Mouse (Mus musculus): ENCODE data around the gene Ica1. TPM values are rescaled to one million over a fixed set of nuclear protein-coding genes. Genes with fewer than 3 reads are reported as not detected.
A peak's percentile ranks its signal among the peaks of the same experiment; 100 is the strongest.

The Ica1 gene
- 10 to 100 TPM; 54.8 to 63.2 (median 57.9) TPM for total RNA-seq (2022)

DNA sequence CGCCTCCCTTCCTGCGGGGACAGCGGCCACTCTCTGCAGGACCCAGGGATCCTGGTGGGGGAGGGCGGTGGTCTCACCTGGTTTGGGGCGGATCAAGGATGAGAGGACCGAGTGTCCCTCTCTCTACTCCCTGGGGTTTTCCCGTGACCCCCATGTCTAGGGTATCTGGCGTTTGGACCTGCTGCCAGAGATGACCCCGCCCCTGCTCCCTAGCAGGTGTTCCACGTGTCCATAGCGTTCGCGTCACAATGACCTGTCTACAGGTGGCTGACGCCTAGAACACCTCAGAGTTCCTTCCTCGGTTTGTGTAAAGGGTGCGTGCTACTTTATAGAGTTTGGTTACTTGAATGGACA, at the start of gene Ica1:
Ica1 (minus strand) TSS at position 193 of the 354 bp plus-strand sequence.
- no peak for DNase-seq (ENCODE audit: low spot score in 2 of 2)

DNA sequence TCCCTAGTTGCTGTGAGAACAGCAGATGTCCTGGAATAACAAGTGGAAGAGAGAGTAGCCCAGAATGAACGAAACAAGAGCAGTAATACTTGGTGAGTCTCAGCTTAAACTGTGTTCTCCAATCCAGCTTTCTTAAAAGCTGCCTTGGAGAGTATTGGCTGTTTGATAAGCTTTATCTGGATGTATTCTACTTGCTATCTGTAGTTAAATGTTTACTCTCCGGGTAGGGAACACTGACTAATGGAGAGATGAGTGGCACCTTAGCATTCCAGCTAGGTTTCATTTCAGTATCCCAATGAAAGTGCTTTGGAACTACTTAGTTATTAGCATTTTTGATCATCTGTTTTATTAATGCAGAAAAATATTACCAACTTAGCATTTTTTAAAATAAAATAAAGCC, 41.6 kb upstream of the Ica1 start:
- no peak for DNase-seq (ENCODE audit: low spot score in 2 of 2)

DNA sequence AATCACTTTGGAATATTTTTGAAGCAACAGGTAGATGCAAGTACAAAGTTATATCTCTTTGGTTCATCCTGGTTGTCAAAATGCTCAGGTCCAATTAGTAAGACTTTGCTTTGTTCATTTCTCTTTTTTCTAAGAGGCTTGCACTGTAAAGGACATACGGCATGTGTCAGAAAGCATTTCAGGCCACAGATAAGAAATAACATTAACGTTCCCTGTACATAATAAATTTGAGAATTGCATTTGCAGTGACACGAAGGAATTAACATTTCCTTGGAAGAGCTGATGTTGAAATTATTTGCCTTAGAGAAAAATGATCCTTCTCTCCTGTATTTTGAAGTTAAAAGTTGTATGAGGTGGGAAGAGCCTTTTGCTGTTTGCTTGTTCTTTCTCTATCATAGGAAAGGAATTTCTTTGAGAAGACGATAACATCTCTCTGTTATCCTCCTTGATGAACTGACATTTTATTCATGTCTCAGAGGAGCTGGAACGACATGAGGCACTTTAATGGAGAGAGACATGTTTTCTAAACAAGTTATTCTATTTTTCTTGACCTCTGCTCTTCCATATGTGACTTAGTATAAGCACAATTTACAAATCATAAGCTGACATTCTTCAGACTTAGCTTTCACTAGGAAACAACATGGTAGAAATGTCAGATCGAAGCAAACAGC, 36.2 kb upstream of the Ica1 start:
- no peak for DNase-seq (ENCODE audit: low spot score in 2 of 2)

DNA sequence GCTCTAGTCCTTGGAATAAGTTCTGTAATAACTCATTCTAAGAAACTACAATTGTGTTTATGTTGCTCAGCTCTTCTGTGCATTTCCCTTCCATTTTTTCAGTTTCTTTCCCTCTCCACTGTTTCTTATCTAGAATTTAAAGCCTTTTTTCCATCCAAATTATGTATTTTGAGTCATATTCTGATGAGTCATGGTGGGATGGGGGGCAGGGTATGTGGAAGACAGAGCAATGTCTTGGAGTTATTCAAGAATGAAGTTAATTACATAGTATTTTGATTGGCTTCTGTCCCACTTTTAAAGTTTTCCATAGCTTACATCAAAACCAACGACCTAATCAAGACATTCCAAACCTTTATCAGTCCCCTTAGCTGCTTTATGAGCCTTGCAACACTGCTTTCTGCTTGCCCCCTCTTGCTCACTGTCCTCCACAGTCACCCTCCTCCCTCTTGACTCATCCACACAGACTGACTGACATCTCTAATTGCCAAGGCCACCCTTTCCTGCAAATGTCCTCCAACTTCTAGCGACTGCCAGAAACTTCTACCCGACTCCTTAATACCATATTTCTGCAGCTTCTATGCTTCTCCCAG, 24.4 kb upstream of the Ica1 start:
- no peak for DNase-seq (ENCODE audit: low spot score in 2 of 2)

DNA sequence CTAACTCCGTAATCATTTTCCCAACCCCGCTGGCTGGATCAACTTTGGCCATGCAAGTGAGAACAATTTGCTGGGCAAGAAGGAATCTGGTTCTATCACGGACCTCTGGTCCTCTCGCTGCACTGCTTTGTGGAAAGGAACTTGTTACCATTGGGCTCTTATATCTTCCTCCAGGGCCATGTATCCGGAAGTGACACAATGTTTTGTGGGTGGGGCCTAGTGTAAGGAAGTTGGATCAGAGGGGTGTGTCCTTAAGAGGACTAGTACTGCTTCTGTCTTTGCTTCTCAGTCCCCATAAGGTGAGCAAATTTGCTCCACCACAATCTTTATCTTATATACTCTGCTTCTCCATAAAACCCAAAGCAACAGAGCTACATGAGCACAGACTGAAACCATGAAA, 14.1 kb upstream of the Ica1 start:
- DNase-seq (ENCODE audit: low spot score in 2 of 2) = no peak

DNA sequence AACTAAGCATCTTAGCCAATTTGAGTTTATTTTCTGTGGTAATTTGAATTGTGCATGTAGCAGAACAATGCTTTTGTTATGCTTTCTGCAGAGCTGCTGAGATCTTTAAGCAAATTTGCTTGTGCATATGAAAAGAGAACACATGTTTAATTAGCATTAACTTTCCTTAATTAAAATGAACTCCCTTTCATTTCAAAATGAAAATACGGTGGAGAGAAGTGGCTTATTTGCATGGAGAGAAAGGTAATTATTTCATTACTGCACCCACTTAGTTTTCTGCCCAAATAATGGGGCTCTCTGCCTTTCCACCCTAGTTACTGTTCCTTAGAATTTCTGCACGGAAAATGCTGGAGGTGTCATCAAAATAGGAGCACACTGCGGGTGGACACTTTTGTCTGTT, 13.5 kb upstream of the Ica1 start:
- DNase-seq (ENCODE audit: low spot score in 2 of 2) = no peak

DNA sequence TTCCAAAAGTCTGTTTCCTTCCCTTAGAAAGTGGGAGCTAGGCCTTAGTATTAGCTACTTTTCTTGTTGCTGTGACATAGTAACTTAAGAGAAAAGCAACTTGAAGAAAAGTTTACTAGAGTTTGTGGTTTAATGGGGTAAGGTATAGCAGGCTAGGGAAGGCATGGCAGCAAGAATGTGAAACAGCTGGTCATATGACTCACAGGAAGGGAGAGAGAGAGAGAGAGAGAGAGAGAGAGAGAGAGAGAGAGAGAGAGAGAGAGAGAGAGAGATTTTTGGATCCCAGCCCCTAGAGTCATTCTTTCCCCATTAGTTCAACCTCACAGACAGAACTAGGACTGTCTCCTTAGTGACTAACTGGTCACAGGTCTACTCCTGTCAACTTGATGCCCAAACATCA, 2.3 kb upstream of the Ica1 start:
- no peak for DNase-seq (ENCODE audit: low spot score in 2 of 2)

DNA sequence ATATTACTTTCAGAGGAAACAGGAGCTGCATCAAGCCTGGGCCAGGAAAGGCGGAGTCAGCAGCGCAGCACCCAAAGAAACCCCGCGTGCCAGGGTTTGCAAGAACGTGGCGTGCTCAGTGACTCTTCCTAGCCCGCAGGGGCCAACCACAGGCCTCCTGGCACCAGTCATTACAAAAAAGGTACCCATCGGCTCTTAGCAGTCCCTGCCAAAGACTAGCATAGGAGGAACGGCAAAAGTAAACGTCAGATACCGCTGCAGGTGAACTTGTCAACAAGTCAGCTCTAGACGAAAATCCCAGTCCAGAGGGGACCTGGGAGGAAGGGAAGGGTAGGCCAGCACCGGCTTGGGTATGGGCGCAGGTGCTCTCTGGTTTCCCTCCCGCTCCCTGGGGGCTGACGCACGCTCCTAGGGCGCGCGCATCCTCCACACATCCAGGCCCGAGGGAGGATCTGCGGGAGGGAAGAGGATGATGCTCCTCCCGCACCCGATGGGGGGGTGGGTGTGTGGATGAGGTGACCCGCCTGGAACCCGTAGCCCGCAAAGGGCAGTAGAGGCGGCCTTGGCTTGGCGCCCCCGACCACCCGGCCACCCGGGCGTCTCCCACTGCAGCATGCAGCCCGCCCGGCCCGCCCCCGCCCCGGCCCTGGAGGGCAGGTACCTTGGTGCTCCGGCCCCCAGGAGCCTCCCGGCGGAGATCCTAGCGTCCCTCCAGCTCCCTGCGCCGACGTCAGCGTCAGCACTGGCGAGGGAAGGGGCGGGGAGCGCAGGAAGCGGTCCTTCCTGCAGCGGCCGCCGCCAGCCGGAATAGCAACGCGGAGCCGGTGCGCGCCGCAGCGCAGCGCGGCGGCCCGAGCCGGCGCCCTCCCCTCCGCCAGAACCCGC, 635 bp downstream of the Ica1 start:
- DNase-seq (ENCODE audit: low spot score in 2 of 2) = peak; percentile 62 to 70

DNA sequence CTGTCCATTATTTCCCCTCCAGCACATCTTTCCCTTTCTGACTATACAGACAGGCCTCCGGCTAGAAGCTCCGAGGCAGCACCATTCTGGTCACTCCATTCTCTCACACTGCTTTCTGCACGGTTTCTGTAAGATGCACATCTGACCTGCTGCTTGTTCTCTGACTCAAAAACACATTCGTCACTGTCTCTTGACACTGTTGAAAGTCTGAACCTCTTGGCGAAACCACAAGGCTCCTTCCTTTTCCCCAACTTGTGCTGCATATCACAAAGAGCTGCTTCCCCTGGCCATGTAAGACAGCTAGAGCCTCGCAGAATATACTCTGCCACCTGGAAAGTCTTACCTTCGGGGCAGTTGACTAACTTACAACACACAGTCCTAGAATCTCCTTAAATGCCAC, 6.7 kb downstream of the Ica1 start:
- DNase-seq (ENCODE audit: low spot score in 2 of 2) = no peak

DNA sequence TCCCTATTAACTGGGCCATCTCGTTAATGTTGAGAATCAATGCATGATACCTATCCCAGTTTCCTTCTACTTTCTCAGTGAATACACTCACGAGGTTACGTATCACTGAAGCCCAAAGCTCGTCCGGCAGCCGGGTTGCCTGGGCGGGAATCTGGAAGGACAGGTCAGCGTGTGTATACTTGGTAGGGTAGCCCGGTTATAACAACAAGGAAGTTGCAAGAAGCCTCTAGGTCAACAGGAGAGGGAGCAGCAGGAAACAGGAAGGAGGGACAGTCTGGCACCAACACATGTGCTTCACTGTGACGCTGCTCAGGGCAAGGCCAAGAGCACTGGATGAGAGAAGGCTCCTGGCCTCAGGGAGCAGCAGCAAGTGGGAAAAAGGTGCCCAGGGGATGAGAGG, 7.9 kb downstream of the Ica1 start:
- DNase-seq (ENCODE audit: low spot score in 2 of 2) = no peak

DNA sequence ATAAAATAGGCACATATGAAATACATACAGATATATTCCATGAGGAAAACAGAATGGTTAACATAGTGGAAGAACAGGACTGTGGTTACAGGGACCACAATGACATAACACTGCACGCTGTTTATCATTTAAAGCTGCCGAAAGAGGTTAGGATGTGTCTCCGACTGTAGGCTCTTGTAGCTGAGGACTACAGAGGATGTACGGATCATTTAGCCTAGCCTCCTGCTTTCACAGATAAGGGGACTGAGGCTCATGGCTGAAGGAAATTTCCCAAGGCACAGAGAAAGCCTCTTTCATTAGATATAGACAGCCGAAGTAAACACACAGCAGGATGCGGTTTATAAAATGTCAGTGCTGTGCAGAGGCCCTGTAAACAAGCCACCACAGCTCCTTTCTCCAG, 8.5 kb downstream of the Ica1 start:
- DNase-seq (ENCODE audit: low spot score in 2 of 2) = no peak

DNA sequence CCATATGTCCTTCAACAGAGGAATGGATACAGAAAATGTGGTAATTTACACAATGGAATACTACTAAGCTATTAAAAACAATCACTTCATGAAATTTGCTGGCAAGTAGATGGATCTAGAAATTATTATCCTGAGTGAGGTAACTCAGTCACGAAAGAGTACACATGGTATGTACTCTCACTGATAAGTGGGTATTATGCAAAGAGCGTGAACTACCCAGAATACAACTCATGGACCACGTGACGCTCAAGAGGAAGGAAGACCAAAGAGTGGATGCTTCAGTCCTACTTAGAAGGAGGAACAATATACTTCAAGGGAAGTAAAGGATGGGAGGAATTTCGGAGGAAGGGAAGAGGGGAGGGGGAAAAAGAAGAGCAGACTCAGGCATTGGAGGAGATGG, 11.6 kb downstream of the Ica1 start:
- no peak for DNase-seq (ENCODE audit: low spot score in 2 of 2)

DNA sequence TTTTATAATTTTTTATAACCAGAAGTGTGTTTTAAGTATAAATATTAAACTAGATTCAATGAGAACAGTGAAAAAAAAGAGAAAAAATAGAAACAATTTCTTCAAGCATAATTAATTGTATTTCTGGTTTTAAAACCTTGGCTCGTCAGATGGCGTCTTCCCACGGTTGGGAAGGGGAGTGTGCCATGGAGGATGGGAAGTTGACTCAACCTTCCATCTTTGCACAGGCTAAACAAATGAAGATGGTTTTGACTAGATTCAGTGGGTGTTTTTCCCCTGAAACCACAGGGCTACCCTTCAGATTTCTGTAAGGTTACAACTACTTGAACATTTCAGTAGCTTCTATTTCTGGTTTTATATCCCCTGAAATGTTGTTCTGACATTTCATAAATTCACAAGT, 12.5 kb downstream of the Ica1 start:
- DNase-seq (ENCODE audit: low spot score in 2 of 2) = peak; percentile 19 to 20

DNA sequence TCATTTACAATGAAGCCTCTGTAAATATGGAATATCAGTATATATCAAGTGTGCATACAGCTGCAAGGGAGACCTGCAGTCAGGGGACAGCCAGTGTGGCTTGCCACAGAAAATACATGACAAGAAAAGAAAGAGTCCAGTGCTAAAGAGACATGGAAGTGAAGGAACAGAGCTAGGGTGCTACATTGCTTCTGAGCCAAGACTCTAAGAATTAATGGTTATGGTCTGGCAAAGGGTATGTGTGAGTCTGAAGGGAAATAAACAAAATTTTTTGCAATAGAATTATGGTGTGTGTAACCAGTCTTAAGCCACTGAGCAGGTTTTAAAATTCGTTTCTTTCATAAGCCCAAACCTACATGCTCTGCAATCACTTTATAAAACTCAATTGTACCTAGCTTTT, 13.2 kb downstream of the Ica1 start:
- no peak for DNase-seq (ENCODE audit: low spot score in 2 of 2)

DNA sequence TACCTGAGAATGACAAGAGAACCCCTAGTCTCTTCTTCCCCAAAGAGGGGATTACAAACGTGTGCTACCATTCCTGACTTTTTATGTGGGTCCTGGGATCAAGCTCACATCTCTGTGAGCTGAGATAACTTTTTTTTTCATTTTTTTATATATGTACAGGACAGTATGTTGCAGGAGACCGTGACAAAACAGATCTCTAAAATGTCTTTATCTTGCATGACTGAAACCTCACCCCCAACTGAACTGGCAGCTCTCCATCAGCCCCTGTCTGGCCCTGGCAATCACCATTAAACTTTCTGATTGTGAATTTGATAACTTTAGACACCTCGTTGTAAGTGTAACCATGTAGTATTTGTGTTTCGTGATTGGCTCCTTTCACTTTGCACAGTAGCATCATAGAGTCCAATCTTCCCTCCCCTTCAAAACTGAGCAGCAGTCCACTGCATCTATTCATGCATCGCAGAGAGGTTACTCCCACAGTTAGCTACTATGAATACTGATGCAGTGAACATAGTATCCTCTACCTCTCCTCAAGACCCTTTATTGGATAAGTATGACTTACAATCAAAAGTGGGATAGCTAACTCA, 17.5 kb downstream of the Ica1 start:
- no peak for DNase-seq (ENCODE audit: low spot score in 2 of 2)

DNA sequence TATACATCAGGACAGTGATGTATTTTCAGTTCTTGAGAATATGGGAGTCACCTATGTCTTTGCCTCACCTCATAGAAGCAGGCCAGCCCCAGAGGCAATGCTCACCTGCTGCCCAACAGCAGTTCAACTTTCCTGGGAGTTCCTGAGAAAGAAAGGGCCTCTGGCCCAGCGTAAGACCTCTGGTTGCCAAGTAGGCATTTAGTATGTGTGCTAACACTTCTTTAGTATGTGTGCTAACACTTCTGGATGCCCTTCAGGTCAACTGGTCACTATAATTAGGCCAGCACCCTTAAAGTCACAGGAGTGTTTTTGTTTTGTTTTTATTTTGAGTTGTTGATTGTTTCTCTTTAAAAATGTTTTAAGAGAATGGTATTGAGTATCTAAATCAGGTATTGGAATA, 18.4 kb downstream of the Ica1 start:
- DNase-seq (ENCODE audit: low spot score in 2 of 2) = no peak

DNA sequence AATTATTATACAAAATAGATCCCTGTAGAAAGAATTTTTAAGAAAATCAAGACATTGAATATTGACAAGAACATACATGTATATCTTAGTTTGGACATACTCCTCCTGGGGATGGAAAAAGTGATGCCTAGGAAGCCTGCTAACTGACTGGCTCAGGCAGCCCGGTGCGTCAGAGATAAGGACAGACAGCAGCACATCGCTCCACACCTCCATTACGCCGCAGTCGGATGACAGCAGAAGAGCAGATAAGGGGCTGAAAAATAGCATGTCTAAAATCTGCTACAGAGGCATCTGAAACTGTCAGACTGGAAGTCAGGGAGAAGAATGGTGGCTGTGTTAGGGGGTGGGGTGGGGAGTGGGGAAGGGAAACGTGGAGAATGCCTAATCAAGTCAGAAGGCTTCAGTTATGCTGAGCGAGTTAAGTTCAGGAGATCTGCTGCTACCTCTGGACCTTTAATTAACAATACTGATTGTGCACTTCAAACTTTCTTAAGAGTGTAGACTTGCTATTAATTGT, 22.5 kb downstream of the Ica1 start:
- no peak for DNase-seq (ENCODE audit: low spot score in 2 of 2)

DNA sequence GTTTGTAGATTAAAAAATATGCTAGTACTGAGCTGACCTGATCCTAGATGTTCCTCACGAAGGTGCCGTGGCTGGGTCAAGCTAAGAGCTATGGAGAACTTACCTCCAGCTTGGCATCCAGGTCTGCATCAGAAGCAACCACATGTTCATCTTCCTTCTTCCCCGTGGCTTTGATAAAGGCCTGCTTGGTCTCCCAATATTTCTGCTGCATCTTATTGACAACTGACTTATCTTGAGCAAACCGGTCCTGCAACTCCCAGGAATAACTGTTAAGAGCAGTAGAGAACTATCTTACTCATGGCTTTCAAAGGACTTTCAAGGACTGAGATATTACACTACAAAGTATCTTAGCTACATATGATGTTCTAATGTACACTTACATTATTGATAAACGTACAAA, 23.8 kb downstream of the Ica1 start:
- no peak for DNase-seq (ENCODE audit: low spot score in 2 of 2)

DNA sequence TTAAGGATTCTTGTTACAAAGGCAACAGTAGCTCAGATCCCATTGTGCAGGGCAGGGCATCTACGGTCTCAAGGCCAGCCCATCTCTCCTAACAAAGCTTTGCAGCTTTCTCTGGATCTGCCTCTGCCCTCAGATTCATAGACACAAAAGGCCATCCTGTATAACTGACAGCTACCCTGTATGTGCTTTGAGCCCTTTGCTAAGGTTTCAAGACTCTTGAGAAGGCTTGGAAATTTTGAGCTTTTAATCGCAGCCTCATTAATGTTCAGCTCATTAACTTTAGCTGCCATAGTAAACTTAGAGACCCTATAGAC, 24.6 kb downstream of the Ica1 start:
- no peak for DNase-seq (ENCODE audit: low spot score in 2 of 2)

DNA sequence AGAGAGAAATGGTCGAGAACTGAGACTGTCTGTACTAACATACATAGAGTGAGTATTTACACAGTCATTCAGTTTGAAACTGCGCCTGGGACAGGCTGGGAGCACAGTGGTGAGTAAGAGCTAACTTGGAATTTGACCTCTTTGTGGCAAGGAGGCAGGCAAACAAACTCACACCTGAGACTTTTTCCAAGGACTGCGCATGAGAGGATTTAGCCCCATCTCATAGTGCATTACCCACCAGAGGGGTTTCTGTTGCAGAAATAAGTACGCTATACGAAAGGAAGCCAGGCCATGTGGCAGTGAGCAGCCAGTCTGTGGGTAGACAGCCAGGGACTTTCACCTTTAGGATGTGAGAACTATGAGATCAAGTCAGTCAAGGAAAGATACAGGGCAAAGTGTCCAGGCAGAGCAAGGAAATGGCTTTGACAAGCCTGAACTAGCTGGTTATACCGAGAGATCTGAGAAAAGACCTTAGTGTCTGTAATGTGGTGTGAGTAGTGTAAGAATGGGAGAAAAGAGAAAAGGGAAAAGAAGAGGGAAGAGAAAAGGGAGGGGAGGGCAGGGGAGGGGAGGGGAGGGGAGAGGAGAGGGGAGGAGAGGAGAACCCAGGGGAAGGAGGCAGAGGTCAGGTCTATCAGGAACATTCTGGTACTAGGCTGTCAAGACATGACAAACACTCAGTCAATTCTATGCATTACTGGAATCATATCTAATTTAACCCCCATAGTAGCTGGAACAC, 25.1 kb downstream of the Ica1 start:
- no peak for DNase-seq (ENCODE audit: low spot score in 2 of 2)

DNA sequence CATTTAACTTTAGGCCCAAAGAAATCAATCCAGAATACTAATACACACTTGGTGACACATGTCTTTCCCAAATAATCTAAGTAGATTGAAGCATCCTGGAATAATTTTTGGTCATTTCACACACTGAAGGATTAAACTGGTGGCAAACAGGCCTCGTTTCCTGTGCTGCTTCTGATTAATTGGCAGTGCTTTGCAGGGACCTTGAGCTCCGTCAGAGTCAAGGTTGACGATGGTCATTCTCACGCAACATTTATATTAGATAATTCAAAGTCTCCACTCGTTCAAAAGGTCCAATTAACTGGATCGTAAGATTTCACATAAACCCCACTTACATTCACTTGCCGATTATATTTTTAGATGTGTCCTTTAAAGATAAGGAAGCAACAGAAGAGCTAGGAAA, 33.4 kb downstream of the Ica1 start:
- DNase-seq (ENCODE audit: low spot score in 2 of 2) = no peak
